Mouse (Mus musculus): ENCODE results near the gene Alg3. TPM values are rescaled to one million over a fixed set of nuclear protein-coding genes. Genes with fewer than 3 reads are reported as not detected.
A peak's percentile ranks its signal among the peaks of the same experiment; 100 is the strongest.

Alg3 gene
- total RNA-seq (2021): 10 to 100 TPM; 26.9 to 29.8 TPM
- long read RNA-seq, experiment 1, transcript Alg3-201 (9 exons, 1,451 nt): major isoform, 17 of 23 reads
- long read RNA-seq, experiment 1, partial matches to known transcripts: 1 of 23 reads
- long read RNA-seq, experiment 1, other reads (novel, unspliced or antisense): 3 of 23 reads
- long read RNA-seq, experiment 2, transcript Alg3-201 (9 exons, 1,451 nt): major isoform, 10 of 11 reads
- long read RNA-seq, experiment 2, partial matches to known transcripts: 0 of 11 reads
- long read RNA-seq, experiment 2, other reads (novel, unspliced or antisense): 1 of 11 reads

DNA sequence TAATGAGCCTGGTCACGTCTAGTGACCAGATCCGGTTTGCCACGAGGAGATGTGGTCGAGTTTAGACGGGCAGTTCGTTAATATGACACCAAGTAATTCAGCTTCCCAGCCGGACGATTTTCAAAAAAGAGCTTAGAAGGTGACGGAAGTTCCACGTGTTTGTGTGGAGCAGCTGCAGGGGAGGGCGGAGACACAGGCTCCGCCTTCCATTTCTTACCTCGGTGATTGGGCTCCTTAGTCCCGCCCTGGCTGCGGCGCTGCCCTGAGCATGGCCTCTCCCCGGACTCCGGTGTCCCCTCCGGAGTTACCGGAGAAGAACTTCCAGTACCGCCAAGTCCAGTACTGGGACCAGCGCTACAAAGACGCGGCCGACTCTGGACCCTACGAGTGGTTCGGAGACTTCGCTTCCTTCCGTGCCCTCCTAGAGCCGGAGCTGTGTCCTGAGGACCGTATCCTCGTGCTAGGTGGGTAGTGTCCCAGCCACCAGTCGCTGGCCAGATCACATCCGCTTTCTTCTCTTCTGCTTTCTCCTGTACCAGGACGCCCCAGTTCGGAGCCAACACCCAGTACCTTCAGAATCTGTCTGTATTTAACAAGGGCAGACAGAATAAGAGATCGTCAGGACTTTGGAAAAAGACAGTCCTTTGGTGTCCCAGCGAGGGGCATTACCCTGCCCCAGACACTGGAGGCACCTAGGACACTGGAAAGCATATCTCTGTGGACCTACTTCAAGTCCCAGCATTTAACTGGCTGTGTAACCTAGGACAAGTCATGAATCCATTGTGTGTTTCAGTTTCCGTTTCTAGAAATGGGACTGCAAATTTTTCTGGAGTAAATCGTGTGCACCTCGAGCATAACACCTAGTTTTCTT is at the start of gene Alg3, which contains the start of the genes Eef1akmt4 and Gm49333:
Gene Alg3, minus strand, starts transcription at position 379 of the 871 bp plus-strand sequence.
Gene Eef1akmt4, plus strand, starts transcription at position 237 of the 871 bp plus-strand sequence.
Gene Gm49333, plus strand, starts transcription at position 254 of the 871 bp plus-strand sequence.
- peak; percentile 91 to 94 for DNase-seq

DNA sequence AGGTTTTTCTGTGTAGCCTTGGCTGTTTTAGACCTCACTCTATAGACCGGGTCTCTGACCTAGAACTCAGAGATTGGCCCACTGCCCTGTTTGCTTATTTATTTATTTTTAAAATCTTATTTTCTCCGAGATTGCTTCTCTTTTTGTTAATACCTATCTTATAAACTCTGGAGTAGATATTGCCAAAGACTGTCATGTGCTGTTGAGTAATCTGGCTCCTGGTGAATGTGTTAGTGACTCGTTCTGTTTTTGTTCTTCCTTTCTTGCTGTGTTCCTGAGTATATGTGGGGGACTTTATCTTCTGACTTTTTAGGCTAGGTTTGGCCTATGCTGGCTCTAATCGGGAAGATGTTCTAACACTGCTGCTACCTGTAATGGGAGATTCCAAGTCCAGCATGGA is 46.1 kb upstream of the Alg3 start:
- no peak for DNase-seq

DNA sequence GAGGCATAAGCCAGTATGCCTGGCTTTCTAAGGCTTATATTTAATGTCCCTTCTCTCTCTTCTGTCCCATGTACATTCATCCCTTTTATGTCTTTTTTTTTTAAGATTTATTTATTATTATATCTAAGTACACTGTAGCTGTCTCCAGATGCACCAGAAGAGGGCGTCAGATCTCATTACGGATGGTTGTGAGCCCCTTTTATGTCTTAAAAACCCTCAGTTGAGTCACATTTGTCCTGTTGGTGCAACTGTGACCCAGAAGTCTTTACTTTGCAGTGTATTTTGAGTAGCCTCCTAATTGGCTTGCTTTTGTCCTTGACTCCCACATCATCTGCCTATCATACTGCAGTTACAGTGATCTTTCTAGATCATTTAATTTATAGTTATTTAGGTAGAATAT is 41.8 kb upstream of the Alg3 start:
- no peak for DNase-seq

DNA sequence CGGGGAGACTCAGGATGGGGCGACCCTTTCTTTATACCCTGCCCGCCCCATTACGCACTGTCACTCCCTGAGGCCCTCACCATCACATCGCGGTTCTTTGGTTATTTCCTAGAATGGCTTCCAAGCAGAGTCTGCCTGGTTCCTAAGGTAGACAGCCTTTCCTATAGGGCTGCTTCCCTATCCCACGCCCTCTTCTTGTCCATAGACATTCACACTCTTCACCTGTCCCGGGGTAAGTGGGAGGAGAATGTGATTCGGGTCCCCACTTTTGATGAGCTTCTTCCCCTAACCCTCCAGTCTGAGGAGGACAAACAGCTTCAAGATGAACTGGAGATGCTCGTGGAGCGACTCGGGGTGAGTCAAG is 40.4 kb upstream of the Alg3 start:
- no peak for DNase-seq

DNA sequence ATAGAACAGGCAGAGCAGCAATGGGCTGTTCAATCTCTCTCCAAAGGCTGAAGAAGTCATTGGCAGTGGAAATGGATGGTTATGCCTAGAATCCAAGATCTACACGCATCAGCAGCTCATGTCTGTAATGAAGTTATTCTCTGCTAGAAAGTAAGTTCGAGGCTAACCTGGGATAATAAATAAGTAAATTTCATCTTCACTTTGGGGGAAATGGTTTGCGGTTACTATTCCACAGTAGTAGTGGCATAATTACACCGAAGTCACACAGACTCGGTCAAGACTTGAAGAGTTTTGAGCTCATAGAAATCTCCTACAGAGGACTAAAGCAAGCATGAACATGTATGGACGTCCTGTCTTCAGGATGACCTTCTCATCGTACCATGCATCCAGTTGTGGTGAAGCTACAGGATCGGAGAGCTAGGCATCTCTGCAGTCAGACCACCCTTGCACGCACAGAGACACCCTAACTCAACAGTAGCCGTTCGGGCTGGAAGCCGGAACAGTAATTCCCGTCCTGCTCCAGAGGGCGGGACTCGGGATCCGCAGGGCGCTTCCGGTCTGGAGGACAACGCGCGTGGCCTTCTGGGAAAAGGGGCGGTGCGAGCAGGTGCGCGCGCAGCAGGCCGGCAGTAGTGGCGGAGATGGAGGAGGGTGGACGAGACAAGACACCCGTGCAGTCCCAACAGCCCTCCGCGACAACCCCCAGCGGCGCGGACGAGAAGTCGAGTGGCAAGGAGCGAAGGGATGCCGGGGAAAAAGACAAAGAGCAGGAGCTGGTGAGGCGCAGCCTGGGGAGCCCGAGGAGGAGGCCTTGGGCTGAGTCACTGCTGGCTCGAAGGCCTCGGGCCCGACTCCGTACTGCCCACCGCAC is 39.8 kb upstream of the Alg3 start, which contains the start of gene Psmd2:
Gene Psmd2, plus strand, starts transcription at position 577 of the 871 bp plus-strand sequence.
- peak; percentile 98 to 99 for DNase-seq

DNA sequence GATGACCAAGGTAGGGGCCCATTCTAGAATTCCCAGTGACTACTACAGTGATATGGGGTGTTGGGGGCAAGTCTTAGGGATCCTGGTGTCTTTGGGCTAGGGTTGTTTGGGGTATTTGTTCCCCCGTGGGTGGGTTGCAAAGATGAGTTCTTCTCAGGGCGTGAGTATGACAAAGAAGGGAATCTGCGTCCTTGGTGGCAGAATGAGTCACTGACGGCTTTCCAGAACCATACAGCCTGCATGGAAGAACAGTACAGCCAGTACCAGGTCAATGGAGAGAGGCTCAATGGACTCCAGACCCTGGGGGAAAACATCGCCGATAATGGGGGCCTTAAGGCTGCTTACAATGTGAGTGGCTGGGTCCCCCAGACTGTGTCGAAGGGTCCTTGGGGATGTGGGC is 32.4 kb upstream of the Alg3 start:
- peak; percentile 59 to 61 for DNase-seq

DNA sequence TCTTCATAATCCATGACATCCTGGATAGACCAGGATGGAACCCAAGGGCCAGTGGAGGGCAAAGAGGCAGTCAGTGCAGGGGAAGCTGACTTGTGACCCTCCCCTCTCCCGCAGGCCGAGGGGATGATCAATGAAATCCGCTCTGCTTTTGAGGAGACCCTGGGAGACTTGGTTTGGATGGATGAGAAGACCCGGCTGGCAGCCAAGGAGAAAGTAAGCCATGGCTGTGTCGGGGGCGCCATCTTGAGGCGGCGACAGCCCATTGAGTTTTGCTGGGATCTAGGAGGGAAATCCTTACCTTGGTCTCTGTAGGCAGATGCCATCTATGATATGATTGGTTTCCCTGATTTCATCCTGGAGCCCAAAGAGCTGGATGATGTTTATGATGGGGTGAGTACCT is 30.6 kb upstream of the Alg3 start:
- DNase-seq: peak; percentile 82 to 86

DNA sequence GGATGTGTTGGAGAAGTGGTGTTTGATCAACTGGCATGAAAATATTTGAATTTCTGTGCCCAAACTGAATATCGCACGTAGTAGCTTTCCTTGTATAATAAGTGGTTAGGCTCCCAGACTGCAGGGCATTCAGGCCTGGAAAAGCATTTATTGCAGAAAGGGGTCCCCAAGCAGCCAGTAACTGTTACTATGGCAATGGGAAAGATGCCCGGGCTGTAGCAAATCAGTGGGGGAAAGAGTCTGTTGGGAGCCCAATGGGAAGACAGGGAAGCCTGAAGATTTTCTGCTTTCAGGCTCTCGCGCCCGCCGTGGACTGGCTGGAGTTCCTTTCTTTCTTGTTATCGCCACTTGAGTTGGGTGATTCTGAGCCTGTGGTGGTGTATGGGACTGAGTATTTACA is 26.8 kb upstream of the Alg3 start:
- DNase-seq: no peak

DNA sequence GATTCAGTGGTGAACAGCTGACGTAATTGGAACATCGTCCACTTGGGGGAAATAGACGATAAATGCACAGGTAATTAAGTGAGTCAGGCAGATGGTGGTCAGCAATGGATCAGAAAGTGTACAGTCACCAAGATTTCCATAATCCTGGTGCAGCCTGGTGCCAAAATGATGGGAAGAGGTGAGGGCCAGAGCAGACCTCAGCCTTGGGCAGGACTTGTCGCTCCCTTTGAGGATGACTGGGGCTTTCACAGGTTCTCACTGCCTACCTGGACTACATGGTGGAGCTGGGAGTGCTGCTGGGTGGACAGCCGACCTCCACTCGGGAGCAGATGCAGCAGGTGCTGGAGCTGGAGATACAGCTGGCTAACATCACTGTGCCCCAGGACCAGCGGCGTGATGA is 25.9 kb upstream of the Alg3 start:
- DNase-seq: no peak

DNA sequence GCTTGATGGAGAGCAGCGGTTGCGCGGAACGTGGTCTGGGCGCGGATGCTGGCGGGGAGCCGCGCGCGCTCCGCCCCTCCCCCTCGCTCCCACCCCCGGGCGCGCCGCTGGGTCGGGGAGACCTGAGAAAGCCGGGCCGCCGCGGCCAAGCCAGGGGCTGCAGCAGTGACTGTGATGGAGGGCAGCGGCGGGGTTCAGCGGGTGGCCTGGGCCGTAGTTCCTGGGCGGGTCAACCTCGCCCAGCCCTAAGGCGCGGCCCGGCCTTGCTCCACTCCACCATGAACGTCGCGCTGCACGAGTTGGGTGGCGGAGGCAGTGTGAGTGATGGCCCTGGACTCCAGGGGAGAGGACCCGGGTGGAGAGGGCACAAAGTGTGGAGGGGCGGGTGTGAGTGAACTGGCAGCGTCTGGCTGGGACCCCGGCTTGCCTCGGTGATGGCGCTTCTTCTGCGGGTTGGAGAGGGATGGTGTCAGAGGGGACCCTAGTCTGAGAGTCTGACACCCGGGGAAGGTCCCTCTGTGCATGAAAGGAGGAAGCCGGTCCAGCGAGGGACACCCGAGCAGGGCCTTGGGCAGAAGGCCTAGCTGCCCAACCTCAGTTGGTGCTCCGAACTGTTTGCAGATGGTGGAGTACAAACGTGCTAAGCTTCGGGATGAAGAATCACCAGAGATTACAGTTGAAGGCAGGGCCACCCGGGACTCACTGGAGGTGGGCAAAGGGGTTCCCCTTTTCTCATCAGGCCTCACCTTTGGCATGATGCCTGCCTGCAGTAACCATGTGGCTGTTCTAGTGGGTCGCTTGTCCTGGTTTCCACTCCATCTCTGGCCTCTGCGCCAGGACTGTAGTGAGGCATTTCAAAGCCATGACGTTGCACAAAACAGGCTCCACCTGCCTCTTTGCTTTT is 18.4 kb upstream of the Alg3 start, which contains the start of gene Ece2:
Gene Ece2, plus strand, starts transcription at position 98 of the 904 bp plus-strand sequence.
- peak; percentile 51 to 61 for DNase-seq

DNA sequence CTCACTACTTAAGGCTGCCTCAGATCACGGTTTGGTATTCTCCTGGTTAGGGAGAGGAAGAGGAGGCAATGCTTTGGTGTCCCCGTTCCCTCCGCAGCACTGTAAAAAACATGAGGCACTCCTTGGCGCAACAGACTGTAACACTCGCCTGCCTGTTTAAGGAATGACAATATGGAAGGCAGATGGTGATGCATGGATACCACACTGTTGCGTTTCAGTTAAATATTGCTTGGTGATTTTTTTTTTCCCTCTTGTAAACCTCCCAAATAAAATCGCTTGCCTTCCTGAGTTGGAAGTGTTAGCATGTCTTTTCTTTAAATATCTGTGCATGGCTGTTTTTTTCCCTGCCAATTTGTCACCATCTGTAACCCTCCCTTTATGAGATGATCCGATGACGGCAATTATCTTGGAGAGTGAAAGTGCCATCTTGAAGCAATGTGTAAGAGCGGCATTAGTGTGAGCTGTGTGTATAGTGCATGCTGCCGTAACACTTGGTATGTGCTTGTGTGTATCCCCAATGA is 17.4 kb upstream of the Alg3 start:
- no peak for DNase-seq

DNA sequence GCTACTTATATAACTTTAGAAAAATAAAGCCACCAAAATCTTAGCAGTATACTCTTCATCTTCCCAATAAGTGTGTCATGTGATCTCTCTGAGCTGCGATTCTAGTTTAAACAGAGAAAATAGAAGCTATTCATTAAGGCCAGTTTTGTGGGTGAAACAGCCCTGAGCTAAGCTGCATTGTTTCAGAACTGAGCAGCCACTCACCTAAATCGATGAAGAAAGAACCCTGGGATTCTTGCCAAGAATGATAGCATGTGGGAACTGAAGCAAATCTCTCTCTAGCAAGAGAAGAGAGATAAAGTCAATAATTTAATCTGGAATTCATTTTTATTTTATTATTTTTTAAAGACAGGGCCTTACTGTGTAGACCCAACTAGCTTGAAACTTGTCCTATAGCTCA is 11.7 kb upstream of the Alg3 start:
- no peak for DNase-seq

DNA sequence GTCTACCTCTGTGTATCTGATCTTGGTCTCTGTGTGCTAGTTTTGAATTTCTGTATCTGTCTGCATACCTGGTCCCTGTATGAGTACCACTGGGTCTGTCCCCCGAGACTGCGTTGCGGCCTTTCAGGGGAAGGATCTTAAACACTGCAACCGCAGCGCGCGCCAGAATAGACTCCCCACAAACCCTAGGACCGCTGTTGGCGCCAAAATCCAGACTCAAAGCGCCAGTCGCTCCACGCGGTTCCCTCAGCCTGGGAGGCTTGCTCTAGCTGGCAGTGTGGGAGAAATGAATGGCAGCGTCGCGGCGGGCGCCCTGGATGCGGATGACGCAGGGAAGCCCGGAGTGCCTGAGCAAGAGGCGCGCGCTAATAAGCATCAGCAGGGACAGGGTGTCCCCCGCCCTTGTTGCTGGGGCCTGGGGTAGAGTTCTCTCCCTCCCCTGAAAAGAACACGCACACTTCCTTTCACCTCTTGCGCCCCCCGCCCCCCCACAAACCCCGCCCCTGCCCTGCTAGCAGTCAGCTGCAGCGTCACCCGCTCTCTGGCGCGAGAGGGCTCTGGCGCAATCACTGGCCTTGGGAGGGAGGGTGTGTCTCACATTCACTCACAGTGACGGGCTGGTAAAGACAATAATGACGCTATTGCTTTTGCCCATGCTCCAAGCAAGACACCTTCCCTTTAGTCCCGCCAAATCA is 10.6 kb upstream of the Alg3 start:
- DNase-seq: peak; percentile 91 to 94

DNA sequence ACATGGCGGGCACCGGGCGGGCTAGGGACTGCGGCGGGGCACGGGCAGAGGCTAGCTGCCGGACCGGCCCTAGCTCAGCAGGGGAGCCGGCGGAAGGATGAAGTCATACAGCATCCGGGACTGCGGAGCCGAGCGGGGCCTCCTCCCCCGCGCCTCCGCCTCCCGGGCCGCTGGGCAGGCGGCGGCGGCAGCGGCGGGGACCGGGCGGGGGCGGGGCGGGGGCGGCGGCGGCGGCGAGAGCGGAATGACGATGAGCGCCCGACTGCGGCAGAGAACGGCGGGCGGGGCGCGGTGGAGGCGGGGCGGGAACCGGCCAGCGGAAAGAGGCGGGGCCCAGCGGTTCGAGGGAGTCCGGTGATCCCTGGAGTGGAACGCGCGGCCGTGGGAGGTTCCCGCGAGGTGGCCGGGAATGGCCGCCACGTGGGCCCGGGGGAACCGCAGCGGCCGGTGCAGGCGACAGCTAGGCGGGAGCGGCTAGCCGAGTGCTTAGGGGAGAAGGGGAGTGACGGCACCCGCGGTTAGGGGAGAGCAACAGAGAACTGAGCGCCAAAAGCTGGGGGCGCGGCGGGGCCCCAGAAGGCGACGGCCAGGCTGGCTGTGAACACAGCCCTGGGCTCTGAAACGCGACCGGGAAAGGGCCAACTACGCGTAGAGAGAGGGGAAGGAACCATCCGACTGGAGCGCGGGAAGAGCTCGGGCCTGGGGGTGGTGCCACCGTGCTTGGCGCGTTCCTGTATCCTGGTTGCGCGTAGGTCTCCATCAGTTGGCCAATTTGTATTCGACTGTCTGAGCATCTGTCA is 9.9 kb upstream of the Alg3 start, which contains the start of gene Camk2n2:
Gene Camk2n2, minus strand, starts transcription at position 97 of the 800 bp plus-strand sequence.
- peak; percentile 88 to 89 for DNase-seq

DNA sequence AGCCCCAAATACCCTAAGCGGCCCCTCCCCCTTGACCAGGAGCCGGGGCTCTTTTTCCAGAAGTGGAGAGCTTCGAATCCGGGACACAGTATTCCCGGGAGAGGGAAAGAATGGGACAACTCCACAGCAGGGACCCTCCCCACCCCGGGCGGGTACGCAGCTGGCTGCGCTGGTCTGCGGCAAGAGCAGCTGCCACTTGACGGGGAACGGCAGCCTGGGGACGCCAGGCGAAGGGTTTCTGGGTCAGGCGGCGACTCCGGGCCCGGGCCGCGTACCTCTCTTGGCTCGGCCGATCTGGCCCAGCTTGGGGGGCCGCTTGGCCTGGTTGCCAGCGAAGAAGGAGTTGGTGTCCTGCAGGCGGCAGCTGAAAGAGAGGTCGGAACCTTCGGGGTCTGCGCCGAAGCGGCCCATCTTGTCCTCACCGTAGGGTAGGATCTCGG is 9.2 kb upstream of the Alg3 start:
- no peak for DNase-seq

DNA sequence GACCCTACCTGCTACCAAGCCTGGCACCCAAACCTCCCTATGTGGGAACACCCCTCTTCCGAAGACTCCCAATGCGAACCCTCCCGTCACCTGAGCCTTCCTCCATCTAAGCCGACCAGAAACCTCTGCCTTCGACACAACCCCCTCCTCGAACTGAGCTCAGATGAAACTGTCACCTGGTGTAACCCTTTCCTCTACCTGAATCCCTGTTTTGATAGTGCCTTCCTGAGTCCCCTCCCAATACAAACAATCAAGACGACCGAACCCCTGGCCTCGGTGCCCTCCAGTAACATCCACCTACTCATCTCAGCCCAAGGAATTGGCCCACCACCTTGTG is 8.8 kb upstream of the Alg3 start:
- no peak for DNase-seq

DNA sequence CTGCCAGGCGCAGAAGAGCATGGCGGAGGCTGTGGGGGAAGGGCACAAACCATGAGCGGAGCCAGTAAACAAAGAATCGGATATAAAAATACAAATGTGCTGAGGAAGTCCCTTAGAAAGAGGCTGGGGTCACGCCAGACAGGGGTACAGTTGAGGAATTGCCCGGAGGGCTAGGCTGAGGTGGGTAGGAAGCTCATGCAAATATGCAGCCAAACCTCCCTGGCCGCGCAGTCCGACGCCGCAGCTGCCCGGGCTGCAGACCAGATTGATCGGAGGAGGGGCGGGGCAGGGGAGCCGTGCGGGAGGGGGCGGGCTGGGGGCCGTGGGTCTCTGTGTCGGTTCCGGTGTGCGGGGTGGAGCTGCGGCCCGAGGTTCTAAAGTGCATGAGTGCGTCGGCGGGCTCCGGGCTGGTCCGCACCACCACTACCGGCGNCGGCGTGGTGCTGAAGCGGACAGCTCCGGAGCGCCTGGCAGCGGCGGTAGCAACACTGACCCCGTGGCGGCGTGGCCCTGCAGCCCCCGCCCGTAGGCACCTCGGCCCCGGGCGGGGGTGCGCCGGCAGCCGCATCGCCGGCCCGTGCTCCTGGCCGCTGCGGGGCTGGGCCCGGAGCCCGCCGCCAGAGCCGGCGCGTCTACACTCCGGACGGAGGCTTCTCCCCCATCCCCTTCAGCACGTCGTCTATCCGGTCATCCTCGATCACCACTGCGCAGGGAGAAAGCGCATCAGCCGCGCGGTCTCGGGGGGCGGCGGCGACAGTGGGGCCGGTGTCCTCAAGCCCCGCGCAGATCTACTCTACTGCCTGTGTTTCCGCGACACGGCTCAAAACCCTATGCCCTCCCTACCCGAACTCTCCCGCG is 8.2 kb upstream of the Alg3 start:
- peak; percentile 51 to 64 for DNase-seq

Measured in adrenal gland, postnatal 36 days (tissue).